Comparison of ENCODE assay signal across 8 mouse cellular contexts in the genomic region with DNA sequence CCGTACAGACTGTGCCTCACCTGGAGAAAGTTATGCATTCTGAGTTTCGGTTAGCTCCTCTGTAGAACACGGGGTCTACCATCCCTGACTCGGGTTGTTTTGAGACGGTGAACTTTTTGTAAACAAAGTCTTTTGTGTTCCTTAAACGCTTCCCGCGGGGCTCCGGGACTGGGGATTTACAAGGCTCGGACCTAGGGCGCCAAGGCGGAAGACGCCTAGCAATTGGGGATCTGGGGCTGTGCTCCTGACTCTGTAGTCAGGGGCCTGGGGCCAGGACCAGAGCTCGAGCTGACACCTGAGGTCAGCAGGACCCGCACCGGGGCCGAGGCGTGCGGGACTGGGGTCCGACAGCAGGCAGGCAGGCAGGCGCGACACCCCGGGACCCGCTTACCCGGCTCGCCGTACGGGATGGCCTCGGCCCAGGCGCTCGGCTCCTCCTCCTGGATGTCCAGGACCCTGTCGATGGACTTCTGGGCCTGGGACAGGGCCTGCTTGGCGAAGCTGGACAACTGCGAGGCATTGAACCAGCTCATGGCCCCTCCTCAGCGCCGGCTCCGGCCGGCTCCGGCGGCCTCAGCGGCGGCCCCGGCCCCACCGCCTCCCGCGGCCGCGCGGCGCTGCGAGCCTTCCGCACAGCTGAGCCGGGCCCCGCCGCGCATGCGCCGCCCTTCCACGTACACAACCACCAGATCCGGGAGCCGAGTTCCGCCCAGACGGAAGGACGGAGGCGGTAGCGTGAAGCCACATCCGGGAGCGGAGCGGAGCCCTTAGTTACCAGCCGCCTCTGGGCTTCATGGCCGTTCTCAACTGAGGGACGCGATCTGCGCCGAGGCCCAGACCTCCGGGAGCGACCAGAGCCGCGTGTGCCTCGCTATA. TPM values are rescaled to one million over a fixed set of nuclear protein-coding genes. Genes with fewer than 3 reads are reported as not detected.
DNase-seq lines count a peak whose midpoint lies in the region; ATAC-seq lines count a peak whose summit lies in the region.

A gene (minus strand): TSS at position 632 of the 876 bp plus-strand sequence.

- ATAC-seq in erythroid progenitor cell, adult 5-6 weeks (replicated peaks; ENCODE audit: low FRiP score, poor library complexity, severe bottlenecking) = peak; percentile 96
- peak; percentile 91 for ATAC-seq in heart, embryonic 13.5 days (ENCODE audit: extremely low read depth, insufficient number of reproducible peaks, low FRiP score, low TSS enrichment)
- peak; percentile 97 for ATAC-seq in liver, embryonic 12.5 days
- peak; percentile 98 for ATAC-seq in stomach, embryonic 15.5 days (ENCODE audit: insufficient read depth, low FRiP score, low read depth)

- WGBS in heart, embryonic 13.5 days = under 1% methylated on average over 80 of the region's 80 CpGs
- WGBS in liver, embryonic 12.5 days (ENCODE audit: insufficient replicate concordance) = 2% methylated on average over 80 of the region's 80 CpGs
- WGBS in stomach, embryonic 15.5 days = under 1% methylated on average over 65 of the region's 80 CpGs

- H3K36me3 ChIP-seq in heart, embryonic 13.5 days = peaks cover 39% of the 10 kb centered on the region
- peaks cover 34% of the 10 kb centered on the region for H3K36me3 ChIP-seq in liver, embryonic 12.5 days
- H3K36me3 ChIP-seq in stomach, embryonic 15.5 days = peaks cover 8% of the 10 kb centered on the region

- peak; percentile 96 for DNase-seq in CD4-positive helper T cell, adult 2 months (ENCODE audit: low read depth, low spot score)
- peak; percentile 86 for DNase-seq in brain, embryonic 18.5 days (ENCODE audit: low read depth, low spot score)
- DNase-seq in kidney, postnatal 10 days = peak; percentile 98
- peak; percentile 92 to 95 for DNase-seq in natural killer cell, adult 2 months (ENCODE audit: low spot score in 2 of 2)

- peaks cover 37% of the 10 kb centered on the region for H3K4me1 ChIP-seq in heart, embryonic 13.5 days
- peaks cover 48% of the 10 kb centered on the region for H3K4me1 ChIP-seq in liver, embryonic 12.5 days
- peaks cover 3% of the 10 kb centered on the region; the same call in 1 of the 2 replicates for H3K4me1 ChIP-seq in stomach, embryonic 15.5 days

- H3K4me2 ChIP-seq in heart, embryonic 13.5 days = peak within 1 kb of the TSS; percentile 73
- peak within 1 kb of the TSS; percentile 79 for H3K4me2 ChIP-seq in liver, embryonic 12.5 days
- peak within 1 kb of the TSS; percentile 75 for H3K4me2 ChIP-seq in stomach, embryonic 15.5 days

- H3K27me3 ChIP-seq in heart, embryonic 13.5 days (replicated peaks) = no peaks in the 10 kb centered on the region
- no peaks in the 10 kb centered on the region for H3K27me3 ChIP-seq in liver, embryonic 12.5 days (replicated peaks)
- no peaks in the 10 kb centered on the region for H3K27me3 ChIP-seq in stomach, embryonic 15.5 days (replicated peaks)

- no peaks in the 10 kb centered on the region for H3K9me3 ChIP-seq in heart, embryonic 13.5 days
- no peaks in the 10 kb centered on the region for H3K9me3 ChIP-seq in liver, embryonic 12.5 days (replicated peaks)
- no peaks in the 10 kb centered on the region for H3K9me3 ChIP-seq in stomach, embryonic 15.5 days

- peak within 1 kb of the TSS; percentile 90 for H3K27ac ChIP-seq in heart, embryonic 13.5 days (replicated peaks)
- H3K27ac ChIP-seq in liver, embryonic 12.5 days = peak within 1 kb of the TSS; percentile 93
- peak within 1 kb of the TSS; percentile 93 for H3K27ac ChIP-seq in stomach, embryonic 15.5 days

- peak within 1 kb of the TSS; percentile 98 for H3K9ac ChIP-seq in heart, embryonic 13.5 days
- peak within 1 kb of the TSS; percentile 97 for H3K9ac ChIP-seq in liver, embryonic 12.5 days
- peak within 1 kb of the TSS; percentile 95 for H3K9ac ChIP-seq in stomach, embryonic 15.5 days

- peak within 1 kb of the TSS; percentile 99 for H3K4me3 ChIP-seq in heart, embryonic 13.5 days
- H3K4me3 ChIP-seq in liver, embryonic 12.5 days = peak within 1 kb of the TSS; percentile 88
- H3K4me3 ChIP-seq in stomach, embryonic 15.5 days (replicated peaks) = peak within 1 kb of the TSS; percentile 98

RNA-seq across cellular contexts. Expression of the gene that starts here (rescaled TPM):
- 18.0 and 21.3 TPM in 2 replicates for total RNA-seq in erythroid progenitor cell, adult 5-6 weeks (2015; ENCODE audit: low replicate concordance)
- 107 and 142 TPM in 2 replicates for total RNA-seq in erythroid progenitor cell, adult 5-6 weeks (2017; ENCODE audit: low replicate concordance)
- 23.6 and 25.7 TPM in 2 replicates for polyA plus RNA-seq in heart, embryonic 13.5 days (2015; fragmentation: Nextera tagmentation; extraction: Ambion mirVana)
- polyA plus RNA-seq in liver, embryonic 12.5 days (2016; fragmentation: Nextera tagmentation; extraction: Ambion mirVana) = 19.6 and 19.9 TPM in 2 replicates
- 34.8 and 36.1 TPM in 2 replicates for polyA plus RNA-seq in stomach, embryonic 15.5 days (2015; fragmentation: Nextera tagmentation; extraction: Ambion mirVana)

Comparison
In these comparisons a context has a peak if more than half of its experiments do, and no peak if none do; other contexts are left out.
1. Peak in every context shown above with its lines: DNase-seq, ATAC-seq, H3K4me3 ChIP-seq and H3K27ac ChIP-seq.